Mouse (Mus musculus) lung, postnatal 4 days (tissue): ENCODE results near the gene 2700049A03Rik.

Experiments used
- DNase-seq, 2 experiments: peaks; one replicate each; pipeline ENCODE4 v3.0.0; 2021

Gene 2700049A03Rik

DNA sequence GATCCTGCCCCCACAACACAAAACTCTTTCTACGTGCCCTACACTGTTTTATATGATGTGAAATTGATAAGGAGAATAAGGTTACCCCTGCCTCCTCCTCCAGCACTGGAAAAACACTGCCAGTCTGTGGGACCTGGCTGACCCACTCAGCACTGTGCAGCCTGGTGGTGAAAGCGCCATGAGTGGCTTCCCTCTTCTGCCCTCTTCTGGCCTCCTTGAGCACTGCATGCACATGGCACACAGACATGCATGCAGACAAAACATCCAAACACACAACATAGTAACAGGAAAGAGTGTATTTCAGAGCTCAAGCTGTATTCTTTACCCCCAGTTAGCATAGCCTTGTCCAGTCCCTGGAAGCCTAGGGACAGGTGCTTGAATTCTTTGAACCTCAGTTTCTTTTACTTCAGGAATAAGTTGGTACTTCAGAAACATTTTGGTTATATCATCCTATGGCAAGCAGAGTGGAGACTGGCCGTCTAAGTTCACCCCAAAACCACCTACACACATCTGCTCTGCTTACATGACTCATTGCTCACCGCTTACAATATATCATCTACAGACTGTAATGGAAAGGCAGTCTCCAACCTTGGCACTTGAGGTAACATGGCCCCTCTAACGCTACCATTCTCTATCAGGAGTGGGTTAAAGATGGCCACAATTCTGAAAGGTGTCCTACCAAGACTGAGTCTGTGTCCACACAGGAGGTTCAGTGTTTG lies 138.0 kb downstream of the 2700049A03Rik start:
- no peak for DNase-seq

DNA sequence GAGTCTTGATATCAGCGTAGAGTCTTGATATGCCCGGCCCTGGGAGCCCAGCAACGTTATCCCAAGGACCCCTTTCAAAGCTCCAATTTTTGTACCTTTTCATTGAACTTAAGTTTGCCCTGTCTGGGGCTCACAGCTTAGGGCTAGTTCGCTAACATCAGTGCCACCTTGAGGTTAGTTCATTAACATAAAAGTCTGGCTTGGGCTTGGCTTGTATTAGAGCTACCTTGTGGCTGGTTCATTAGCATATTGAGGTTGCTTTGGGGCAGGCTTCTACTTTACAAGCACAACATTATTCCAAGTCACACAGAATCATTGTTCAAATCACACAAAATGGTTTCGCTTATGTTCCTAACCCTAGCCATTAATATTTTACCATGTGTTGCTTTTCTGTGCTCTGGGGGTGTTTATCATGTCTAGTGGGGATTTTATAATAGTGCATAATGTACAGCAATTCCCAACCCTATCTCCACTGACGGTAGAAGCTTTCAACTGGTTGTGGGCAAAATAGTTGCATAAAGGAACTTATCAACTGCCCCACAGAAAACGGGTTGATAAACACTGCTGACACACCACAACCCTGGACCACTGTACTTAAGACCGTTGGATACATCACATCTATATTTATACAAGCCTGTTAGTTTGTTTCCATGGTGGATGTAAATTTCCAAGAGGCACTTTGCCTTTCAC lies 139.4 kb downstream of the 2700049A03Rik start:
- no peak for DNase-seq

DNA sequence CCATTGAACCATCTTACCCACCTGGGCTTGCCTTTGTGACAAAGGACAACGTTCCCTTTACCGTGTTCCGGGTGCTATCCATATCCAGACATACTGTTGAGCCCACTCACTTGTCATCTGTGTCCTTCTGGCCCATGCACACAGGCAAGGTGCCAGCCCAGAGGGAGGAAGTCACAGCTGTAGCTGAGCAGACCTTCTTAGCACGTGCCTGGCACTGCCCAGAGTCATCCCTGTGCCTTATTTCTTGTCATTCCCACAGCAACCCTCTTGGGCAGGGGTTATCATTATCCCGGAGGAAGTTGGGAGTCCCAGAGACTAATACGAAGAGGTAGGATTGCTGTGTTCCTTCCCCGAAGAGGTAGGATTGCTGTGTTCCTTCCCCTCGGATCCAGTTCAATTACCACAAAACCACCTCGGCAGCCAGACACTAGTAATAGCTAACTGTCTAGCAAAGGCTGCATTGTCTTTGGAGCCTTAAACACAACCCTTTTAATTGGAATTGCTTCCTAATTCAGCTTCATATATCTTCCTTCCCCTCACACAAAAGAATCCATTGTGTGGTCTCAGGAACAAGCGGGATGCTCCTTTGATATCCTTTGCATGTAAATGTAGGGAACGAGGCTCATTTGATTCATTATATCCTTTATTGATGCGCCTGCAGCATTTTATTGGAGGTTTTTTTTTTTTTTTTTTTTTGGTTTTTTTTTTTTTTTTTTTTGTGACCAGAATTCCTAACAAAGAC lies 143.0 kb downstream of the 2700049A03Rik start:
- no peak for DNase-seq

DNA sequence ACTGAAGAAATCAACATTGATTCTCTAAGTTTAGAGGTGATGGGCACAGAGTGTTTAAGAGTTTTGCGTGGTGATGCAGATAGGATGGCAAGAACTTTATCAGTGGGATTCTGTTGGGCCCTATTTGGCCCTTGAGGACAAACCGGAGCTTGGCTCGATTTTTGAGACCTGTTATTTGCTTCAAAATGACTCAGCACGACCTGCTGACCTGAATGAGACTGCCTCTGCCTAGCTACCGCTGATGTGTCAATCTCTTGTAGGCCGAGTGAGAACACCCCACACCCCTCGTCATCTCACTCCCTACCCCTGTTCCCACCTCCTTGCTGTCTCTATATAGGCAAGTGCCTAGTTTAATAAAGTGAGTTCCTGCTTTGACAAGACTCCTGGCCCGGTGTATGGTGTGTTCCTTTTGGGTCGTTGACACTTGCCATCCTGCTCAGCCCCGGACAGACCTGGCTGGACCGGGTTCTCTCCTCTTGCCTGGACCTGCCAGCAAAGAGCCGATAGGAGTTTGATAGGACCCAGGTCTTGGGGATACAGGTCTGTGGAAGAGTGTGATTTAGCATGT lies 144.6 kb downstream of the 2700049A03Rik start:
- DNase-seq = no peak

DNA sequence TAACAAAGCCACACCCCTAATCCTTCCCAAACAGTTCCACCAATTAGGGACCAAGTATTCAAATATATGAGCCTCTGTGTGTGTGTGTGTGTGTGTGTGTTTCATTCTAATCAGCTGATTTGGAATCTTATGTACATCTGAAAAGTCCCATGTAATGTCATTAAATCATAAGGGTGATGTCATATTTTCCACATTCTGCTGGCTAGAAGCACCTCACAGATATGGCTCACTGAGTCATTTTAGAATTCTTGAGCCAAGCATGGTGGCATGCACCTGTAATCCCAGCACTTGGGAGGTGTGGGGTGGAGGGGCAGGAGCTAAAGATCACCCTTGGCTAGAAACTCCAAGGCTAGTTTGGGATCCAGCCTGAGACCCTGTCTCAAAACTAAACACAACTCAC lies 148.8 kb downstream of the 2700049A03Rik start:
- DNase-seq = no peak

DNA sequence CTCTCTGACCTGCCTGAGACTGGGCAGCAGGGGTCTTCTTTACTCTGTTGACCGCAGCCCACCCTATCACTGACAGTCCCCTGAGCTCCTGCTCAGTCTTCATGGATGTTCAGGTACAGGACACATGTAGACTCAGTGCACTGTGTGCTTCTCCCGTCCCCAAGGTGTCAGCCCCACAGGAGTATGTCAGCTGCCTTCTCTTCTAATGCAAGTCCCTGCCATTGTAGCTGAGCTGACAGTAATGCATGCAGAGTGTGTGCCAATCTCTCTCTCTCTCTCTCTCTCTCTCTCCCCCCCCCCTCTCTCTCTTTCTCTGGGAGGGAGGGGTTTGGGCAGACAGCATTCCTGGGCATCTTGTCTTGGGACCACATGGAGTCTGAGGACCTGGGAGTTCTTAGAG lies 153.8 kb downstream of the 2700049A03Rik start:
- DNase-seq = no peak
